Mouse (Mus musculus): ENCODE results near the gene Adamts12. TPM values are rescaled to one million over a fixed set of nuclear protein-coding genes. Genes with fewer than 3 reads are reported as not detected.

Adamts12 gene
- polyA plus RNA-seq, 1 experiment from 2014 or later = 5.5 TPM

GRCm38 (mm10) chr15:11369572-11369971 is 305.0 kb downstream of the Adamts12 start:
- Histone ChIP-seq H3K4me1 (ENCODE audit: control insufficient read depth, insufficient read depth, low read length) (no peaks in the 10 kb centered on the region), H3K27ac (ENCODE audit: low read length) (no peak overlapping the region), H3K9ac (replicated peaks; ENCODE audit: low read depth, low read length) (no peak overlapping the region), H3K4me2 (replicated peaks; ENCODE audit: low read depth, low read length) (no peak overlapping the region), H3K9me3 (ENCODE audit: control insufficient read depth, low read depth, low read length) (no peaks in the 10 kb centered on the region), H3K36me3 (ENCODE audit: control insufficient read depth, insufficient read depth, low read length) (no peaks in the 10 kb centered on the region), H3K27me3 (ENCODE audit: control insufficient read depth, insufficient read depth, low read length) (no peaks in the 10 kb centered on the region), H3K4me3 (ENCODE audit: low read depth, low read length) (no peak overlapping the region)
- ATAC-seq (ENCODE audit: insufficient number of reproducible peaks, insufficient read depth, low FRiP score, low read depth) = no peak
- WGBS = 51% methylated on average over 3 of the region's 3 CpGs

GRCm38 (mm10) chr15:11370477-11371085 is 306.0 kb downstream of the Adamts12 start:
- Histone ChIP-seq H3K9me3 (ENCODE audit: control insufficient read depth, low read depth, low read length) (no peaks in the 10 kb centered on the region), H3K27ac (ENCODE audit: low read length) (no peak overlapping the region), H3K4me3 (ENCODE audit: low read depth, low read length) (no peak overlapping the region), H3K36me3 (ENCODE audit: control insufficient read depth, insufficient read depth, low read length) (no peaks in the 10 kb centered on the region), H3K4me1 (ENCODE audit: control insufficient read depth, insufficient read depth, low read length) (no peaks in the 10 kb centered on the region), H3K27me3 (ENCODE audit: control insufficient read depth, insufficient read depth, low read length) (no peaks in the 10 kb centered on the region), H3K9ac (replicated peaks; ENCODE audit: low read depth, low read length) (no peak overlapping the region), H3K4me2 (replicated peaks; ENCODE audit: low read depth, low read length) (no peak overlapping the region)
- no peak for ATAC-seq (ENCODE audit: insufficient number of reproducible peaks, insufficient read depth, low FRiP score, low read depth)
- 65% methylated on average over 7 of the region's 7 CpGs for WGBS

- WGBS = 76% methylated on average over 8 of the region's 8 CpGs
- H3K4me2 ChIP-seq (replicated peaks; ENCODE audit: low read depth, low read length) = no peak overlapping the region
- no peaks in the 10 kb centered on the region for H3K9me3 ChIP-seq (ENCODE audit: control insufficient read depth, low read depth, low read length)
- H3K4me1 ChIP-seq (ENCODE audit: control insufficient read depth, insufficient read depth, low read length) = no peaks in the 10 kb centered on the region
- no peaks in the 10 kb centered on the region for H3K27me3 ChIP-seq (ENCODE audit: control insufficient read depth, insufficient read depth, low read length)
- H3K36me3 ChIP-seq (ENCODE audit: control insufficient read depth, insufficient read depth, low read length) = peaks cover 7% of the 10 kb centered on the region
- no peak for ATAC-seq (ENCODE audit: insufficient number of reproducible peaks, insufficient read depth, low FRiP score, low read depth)
- no peak overlapping the region for H3K4me3 ChIP-seq (ENCODE audit: low read depth, low read length)
- H3K9ac ChIP-seq (replicated peaks; ENCODE audit: low read depth, low read length) = no peak overlapping the region
- no peak overlapping the region for H3K27ac ChIP-seq (ENCODE audit: low read length)
Measured at GRCm38 (mm10) chr15:11379431-11380086, 315.0 kb downstream of the Adamts12 start.

GRCm38 (mm10) chr15:11380087-11380530 is 315.5 kb downstream of the Adamts12 start:
- H3K4me2 ChIP-seq (replicated peaks; ENCODE audit: low read depth, low read length) = no peak overlapping the region
- H3K4me1 ChIP-seq (ENCODE audit: control insufficient read depth, insufficient read depth, low read length) = no peaks in the 10 kb centered on the region
- H3K9me3 ChIP-seq (ENCODE audit: control insufficient read depth, low read depth, low read length) = no peaks in the 10 kb centered on the region
- peaks cover 12% of the 10 kb centered on the region for H3K36me3 ChIP-seq (ENCODE audit: control insufficient read depth, insufficient read depth, low read length)
- no peak overlapping the region for H3K27ac ChIP-seq (ENCODE audit: low read length)
- H3K4me3 ChIP-seq (ENCODE audit: low read depth, low read length) = no peak overlapping the region
- WGBS = 43% methylated on average over 8 of the region's 8 CpGs
- no peak overlapping the region for H3K9ac ChIP-seq (replicated peaks; ENCODE audit: low read depth, low read length)
- peak; percentile 76; the same call in 1 of the 2 replicates for ATAC-seq (ENCODE audit: insufficient number of reproducible peaks, insufficient read depth, low FRiP score, low read depth)
- no peaks in the 10 kb centered on the region for H3K27me3 ChIP-seq (ENCODE audit: control insufficient read depth, insufficient read depth, low read length)

- no peaks in the 10 kb centered on the region for H3K27me3 ChIP-seq (ENCODE audit: control insufficient read depth, insufficient read depth, low read length)
- WGBS = 83% methylated on average over 8 of the region's 8 CpGs
- no peaks in the 10 kb centered on the region for H3K9me3 ChIP-seq (ENCODE audit: control insufficient read depth, low read depth, low read length)
- ATAC-seq (ENCODE audit: insufficient number of reproducible peaks, insufficient read depth, low FRiP score, low read depth) = no peak
- H3K9ac ChIP-seq (replicated peaks; ENCODE audit: low read depth, low read length) = no peak overlapping the region
- no peak overlapping the region for H3K4me2 ChIP-seq (replicated peaks; ENCODE audit: low read depth, low read length)
- H3K27ac ChIP-seq (ENCODE audit: low read length) = no peak overlapping the region
- no peak overlapping the region for H3K4me3 ChIP-seq (ENCODE audit: low read depth, low read length)
- H3K4me1 ChIP-seq (ENCODE audit: control insufficient read depth, insufficient read depth, low read length) = no peaks in the 10 kb centered on the region
- H3K36me3 ChIP-seq (ENCODE audit: control insufficient read depth, insufficient read depth, low read length) = peaks cover 17% of the 10 kb centered on the region
Measured at GRCm38 (mm10) chr15:11380616-11381015, 316.0 kb downstream of the Adamts12 start.

GRCm38 (mm10) chr15:11382585-11382984 is 318.0 kb downstream of the Adamts12 start:
- H3K36me3 ChIP-seq (ENCODE audit: control insufficient read depth, insufficient read depth, low read length) = peaks cover 34% of the 10 kb centered on the region
- WGBS = 82% methylated on average over 12 of the region's 12 CpGs
- no peak overlapping the region for H3K4me2 ChIP-seq (replicated peaks; ENCODE audit: low read depth, low read length)
- H3K4me1 ChIP-seq (ENCODE audit: control insufficient read depth, insufficient read depth, low read length) = no peaks in the 10 kb centered on the region
- no peaks in the 10 kb centered on the region for H3K27me3 ChIP-seq (ENCODE audit: control insufficient read depth, insufficient read depth, low read length)
- H3K9me3 ChIP-seq (ENCODE audit: control insufficient read depth, low read depth, low read length) = no peaks in the 10 kb centered on the region
- H3K4me3 ChIP-seq (ENCODE audit: low read depth, low read length) = no peak overlapping the region
- H3K27ac ChIP-seq (ENCODE audit: low read length) = no peak overlapping the region
- ATAC-seq (ENCODE audit: insufficient number of reproducible peaks, insufficient read depth, low FRiP score, low read depth) = no peak
- no peak overlapping the region for H3K9ac ChIP-seq (replicated peaks; ENCODE audit: low read depth, low read length)

- Histone ChIP-seq H3K27ac (ENCODE audit: low read length) (no peak overlapping the region), H3K9ac (replicated peaks; ENCODE audit: low read depth, low read length) (no peak overlapping the region), H3K36me3 (ENCODE audit: control insufficient read depth, insufficient read depth, low read length) (peaks cover 46% of the 10 kb centered on the region), H3K27me3 (ENCODE audit: control insufficient read depth, insufficient read depth, low read length) (no peaks in the 10 kb centered on the region), H3K4me3 (ENCODE audit: low read depth, low read length) (no peak overlapping the region), H3K9me3 (ENCODE audit: control insufficient read depth, low read depth, low read length) (no peaks in the 10 kb centered on the region), H3K4me1 (ENCODE audit: control insufficient read depth, insufficient read depth, low read length) (no peaks in the 10 kb centered on the region), H3K4me2 (replicated peaks; ENCODE audit: low read depth, low read length) (no peak overlapping the region)
- WGBS = 93% methylated on average over 21 of the region's 21 CpGs
- no peak for ATAC-seq (ENCODE audit: insufficient number of reproducible peaks, insufficient read depth, low FRiP score, low read depth)
Measured at GRCm38 (mm10) chr15:11383796-11384195, 319.2 kb downstream of the Adamts12 start.

- Histone ChIP-seq H3K27ac (ENCODE audit: low read length) (no peak overlapping the region), H3K4me3 (ENCODE audit: low read depth, low read length) (no peak overlapping the region), H3K4me2 (replicated peaks; ENCODE audit: low read depth, low read length) (no peak overlapping the region), H3K36me3 (ENCODE audit: control insufficient read depth, insufficient read depth, low read length) (peaks cover 59% of the 10 kb centered on the region), H3K4me1 (ENCODE audit: control insufficient read depth, insufficient read depth, low read length) (no peaks in the 10 kb centered on the region), H3K9ac (replicated peaks; ENCODE audit: low read depth, low read length) (no peak overlapping the region), H3K9me3 (ENCODE audit: control insufficient read depth, low read depth, low read length) (no peaks in the 10 kb centered on the region), H3K27me3 (ENCODE audit: control insufficient read depth, insufficient read depth, low read length) (no peaks in the 10 kb centered on the region)
- WGBS = 93% methylated on average over 16 of the region's 16 CpGs
- no peak for ATAC-seq (ENCODE audit: insufficient number of reproducible peaks, insufficient read depth, low FRiP score, low read depth)
Measured at GRCm38 (mm10) chr15:11392903-11393302, 328.3 kb downstream of the Adamts12 start.
